9 mouse cellular contexts compared by ENCODE assay signal in genomic region chr5:143254487-143255130, GRCm38 (mm10). TPM values are rescaled to one million over a fixed set of nuclear protein-coding genes. Genes with fewer than 3 reads are reported as not detected.
DNase-seq lines count a peak whose midpoint lies in the region; ATAC-seq lines count a peak whose summit lies in the region.
"Had no signal": no experiment of that assay in that cellular context is flagged by ENCODE, and none has a peak within 500 bp of the region (broad histone marks: within the 10 kb centered on the region; RNA-seq: fewer than 3 reads in every experiment).

No protein-coding gene starts in this region.

- H3K4me1 ChIP-seq in forebrain, embryonic 14.5 days (ENCODE audit: control insufficient read depth, insufficient read depth, low read length) = peaks cover 2% of the 10 kb centered on the region; the same call in 1 of the 2 replicates
- peaks cover 14% of the 10 kb centered on the region for H3K4me1 ChIP-seq in midbrain, embryonic 16.5 days (ENCODE audit: control insufficient read depth, insufficient read depth, low read length)

- no peaks in the 10 kb centered on the region for H3K9me3 ChIP-seq in forebrain, embryonic 14.5 days (replicated peaks; ENCODE audit: control insufficient read depth, low read length)
- no peaks in the 10 kb centered on the region; the same call in 1 of the 2 replicates for H3K9me3 ChIP-seq in midbrain, embryonic 16.5 days (replicated peaks; ENCODE audit: control insufficient read depth, low read length, poor library complexity, severe bottlenecking)

- H3K4me2 ChIP-seq in forebrain, embryonic 14.5 days (ENCODE audit: low read length) = peak overlapping the region; percentile 61; the same call in 1 of the 2 replicates
- H3K4me2 ChIP-seq in midbrain, embryonic 16.5 days (ENCODE audit: low read length) = no peak overlapping the region

- H3K4me3 ChIP-seq in forebrain, embryonic 14.5 days (ENCODE audit: low read depth, low read length) = peak overlapping the region; percentile 31; the same call in 1 of the 2 replicates
- H3K4me3 ChIP-seq in midbrain, embryonic 16.5 days (ENCODE audit: low read depth, low read length) = no peak overlapping the region

- H3K9ac ChIP-seq in forebrain, embryonic 14.5 days (ENCODE audit: low read length) = peak overlapping the region; percentile 35
- H3K9ac ChIP-seq in midbrain, embryonic 16.5 days (ENCODE audit: low read depth, low read length) = 0 out of 2 replicates have a peak overlapping the region, but pooled peaks have one; percentile 50

- peak; percentile 30 to 46 for DNase-seq in layer of hippocampus, postnatal 10 days (ENCODE audit: low spot score in 2 of 2)
- no peak for DNase-seq in layer of hippocampus, adult 11-12 months (ENCODE audit: low spot score)
- peak; percentile 57 for DNase-seq in cerebellum, adult 11-12 months
- DNase-seq in forebrain, embryonic 14.5 days (ENCODE audit: low spot score) = no peak
- DNase-seq in gastrocnemius, adult 18-20 months (ENCODE audit: low spot score) = no peak
- DNase-seq in frontal cortex, postnatal 25 days (ENCODE audit: low spot score in 2 of 2) = no peak
- no peak for DNase-seq in yolk sac, embryonic 10.5 days (ENCODE audit: low spot score)

- peaks cover 54% of the 10 kb centered on the region for H3K27me3 ChIP-seq in forebrain, embryonic 14.5 days (replicated peaks; ENCODE audit: control insufficient read depth, insufficient read depth, low read length)
- H3K27me3 ChIP-seq in midbrain, embryonic 16.5 days (ENCODE audit: control insufficient read depth, insufficient read depth, low read depth, low read length) = peaks cover 28% of the 10 kb centered on the region

- H3K27ac ChIP-seq in forebrain, embryonic 14.5 days (ENCODE audit: low read depth, low read length) = no peak overlapping the region
- no peak overlapping the region for H3K27ac ChIP-seq in midbrain, embryonic 16.5 days (ENCODE audit: low read length)

- 15% methylated on average over 66 of the region's 66 CpGs for WGBS in forebrain, embryonic 14.5 days
- 18% methylated on average over 66 of the region's 66 CpGs for WGBS in midbrain, embryonic 16.5 days

- no peak; the same call in 1 of the 2 replicates for ATAC-seq in forebrain, embryonic 14.5 days
- no peak for ATAC-seq in midbrain, embryonic 16.5 days

- H3K36me3 ChIP-seq in forebrain, embryonic 14.5 days (ENCODE audit: control insufficient read depth, insufficient read depth, low read length) = peaks cover 82% of the 10 kb centered on the region
- H3K36me3 ChIP-seq in midbrain, embryonic 16.5 days (ENCODE audit: control insufficient read depth, insufficient read depth, low read length) = peaks cover 45% of the 10 kb centered on the region

RNA-seq across cellular contexts. Expression of gene Zfp316, which starts 15.2 kb away (rescaled TPM):
- total RNA-seq in layer of hippocampus, postnatal 10 days (2021) = 10 to 100 TPM; 21.8 to 24.4 TPM
- polyA plus RNA-seq in forebrain, embryonic 14.5 days (2014; fragmentation: Nextera tagmentation; extraction: Ambion mirVana) = 3.3 and 3.7 TPM in 2 replicates
- polyA plus RNA-seq in midbrain, embryonic 16.5 days (2015; fragmentation: Nextera tagmentation; extraction: Ambion mirVana) = 8.7 and 9.6 TPM in 2 replicates
- total RNA-seq in gastrocnemius, adult 18-20 months (2021) = 1 to 10 TPM; 3.0 to 4.6 TPM

RNA-seq across cellular contexts. Expression of gene Zfp12, which starts 19.6 kb away (rescaled TPM):
- total RNA-seq in layer of hippocampus, postnatal 10 days (2021) = 10 to 100 TPM; 22.8 to 25.1 TPM
- 23.1 and 26.2 TPM in 2 replicates for polyA plus RNA-seq in forebrain, embryonic 14.5 days (2014; fragmentation: Nextera tagmentation; extraction: Ambion mirVana)
- 18.9 and 20.0 TPM in 2 replicates for polyA plus RNA-seq in midbrain, embryonic 16.5 days (2015; fragmentation: Nextera tagmentation; extraction: Ambion mirVana)
- 1 to 10 TPM; 6.7 to 7.7 TPM for total RNA-seq in gastrocnemius, adult 18-20 months (2021)

RNA-seq across cellular contexts. Expression of gene Spdye4a, which starts 27.9 kb away (rescaled TPM):
- total RNA-seq in layer of hippocampus, postnatal 10 days (2021) = not detected
- polyA plus RNA-seq in forebrain, embryonic 14.5 days (2014; fragmentation: Nextera tagmentation; extraction: Ambion mirVana) = not detected in 2 replicates
- polyA plus RNA-seq in midbrain, embryonic 16.5 days (2015; fragmentation: Nextera tagmentation; extraction: Ambion mirVana) = not detected in 2 replicates
- not detected for total RNA-seq in gastrocnemius, adult 18-20 months (2021)
- total RNA-seq: adrenal gland, adult 2 months had no signal
- polyA plus RNA-seq: adrenal gland, adult 2 months had no signal

RNA-seq across cellular contexts. Expression of gene Zfp853, which starts 38.8 kb away (rescaled TPM):
- 1 to 10 TPM; 9.4 to 9.9 TPM for total RNA-seq in layer of hippocampus, postnatal 10 days (2021)
- 0.07 TPM in 1 of 2 replicates, not detected in the other for polyA plus RNA-seq in forebrain, embryonic 14.5 days (2014; fragmentation: Nextera tagmentation; extraction: Ambion mirVana)
- polyA plus RNA-seq in midbrain, embryonic 16.5 days (2015; fragmentation: Nextera tagmentation; extraction: Ambion mirVana) = 0.15 and 0.48 TPM in 2 replicates
- total RNA-seq in gastrocnemius, adult 18-20 months (2021) = not detected

Comparison
In these comparisons a context has a peak if more than half of its experiments do, and no peak if none do; other contexts are left out.
1. DNase-seq: peak in layer of hippocampus, postnatal 10 days (2 of 2) and cerebellum, adult 11-12 months (single experiment); none in layer of hippocampus, adult 11-12 months (single experiment), forebrain, embryonic 14.5 days (single experiment), gastrocnemius, adult 18-20 months (single experiment), frontal cortex, postnatal 25 days (0 of 2) and yolk sac, embryonic 10.5 days (single experiment).
2. RNA of gene Zfp316, which starts 15.2 kb away (total RNA-seq): 21.8 to 24.4 TPM in layer of hippocampus, postnatal 10 days; 3.0 to 4.6 TPM in gastrocnemius, adult 18-20 months; every median in the first group is over 4 times any median in the second.